Mouse (Mus musculus): ENCODE results near the gene Anln.
"Not testable (repeated sequence)": the region's sequence is repeated elsewhere in the genome, so short reads cannot be mapped to it uniquely, and the experiment has no call there.

The Anln gene

DNA sequence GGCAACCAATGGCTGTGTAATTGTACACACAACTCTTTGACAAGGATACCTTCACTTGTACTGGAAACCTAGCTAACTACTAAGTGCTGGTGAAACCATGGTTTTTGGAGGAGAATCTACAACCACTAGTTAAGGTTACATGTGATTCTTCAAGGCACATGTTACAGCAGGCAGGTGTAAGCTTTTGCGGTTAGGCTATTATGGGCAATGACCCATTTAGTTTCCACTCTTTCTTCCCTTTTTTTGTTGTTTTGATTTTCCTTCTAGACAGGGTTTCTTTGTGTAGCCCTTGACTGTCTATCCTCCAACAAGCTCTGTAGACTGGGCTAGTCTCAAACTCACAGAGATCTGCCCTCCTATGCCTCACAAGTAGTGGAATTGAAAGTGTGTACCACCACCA lies 64.4 kb downstream of the Anln start:
- in situ Hi-C loops (cut with MboI; ENCODE audit: low sequenced_read_pairs): no loop called here

DNA sequence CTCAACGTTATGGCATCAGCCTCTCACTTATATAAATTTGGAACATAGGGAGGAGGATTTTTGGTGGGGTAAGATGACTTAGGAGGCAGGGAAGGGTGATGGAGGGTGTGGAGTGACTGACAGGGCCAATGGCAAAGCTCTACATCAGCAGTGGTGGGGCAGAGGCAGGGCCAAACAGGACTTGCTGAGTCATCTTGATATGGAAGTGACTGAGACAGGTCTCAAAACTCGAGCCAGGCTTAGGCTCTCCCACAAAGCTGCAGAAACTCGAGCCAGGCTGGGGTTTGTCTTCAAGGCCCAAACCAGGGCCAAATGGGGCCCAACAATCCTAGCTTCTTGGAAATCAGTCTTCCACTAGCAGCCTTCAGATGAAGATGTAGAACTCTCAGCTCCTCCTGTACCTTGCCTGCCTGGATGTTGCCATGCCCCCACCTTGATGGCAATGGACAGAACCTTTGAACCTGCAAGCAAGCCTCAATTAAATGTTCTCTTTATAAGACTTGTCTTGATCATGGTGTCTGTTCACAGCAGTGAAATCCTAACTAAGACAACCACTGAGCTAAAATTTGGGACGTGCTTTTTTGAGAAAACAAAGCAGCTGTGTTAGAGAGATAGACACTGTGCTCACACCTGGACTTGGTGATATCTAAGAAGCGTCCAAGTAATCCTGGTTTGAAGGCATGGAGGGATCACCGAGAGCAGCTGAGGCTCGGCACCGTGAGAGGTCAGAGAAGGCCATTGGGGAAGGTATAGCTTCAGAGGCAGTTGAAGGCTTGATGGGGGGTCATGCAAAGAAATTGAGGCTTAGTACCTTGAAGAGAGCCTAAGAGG lies 66.4 kb downstream of the Anln start:
- in situ Hi-C loops (cut with MboI; ENCODE audit: low sequenced_read_pairs): no loop called here

DNA sequence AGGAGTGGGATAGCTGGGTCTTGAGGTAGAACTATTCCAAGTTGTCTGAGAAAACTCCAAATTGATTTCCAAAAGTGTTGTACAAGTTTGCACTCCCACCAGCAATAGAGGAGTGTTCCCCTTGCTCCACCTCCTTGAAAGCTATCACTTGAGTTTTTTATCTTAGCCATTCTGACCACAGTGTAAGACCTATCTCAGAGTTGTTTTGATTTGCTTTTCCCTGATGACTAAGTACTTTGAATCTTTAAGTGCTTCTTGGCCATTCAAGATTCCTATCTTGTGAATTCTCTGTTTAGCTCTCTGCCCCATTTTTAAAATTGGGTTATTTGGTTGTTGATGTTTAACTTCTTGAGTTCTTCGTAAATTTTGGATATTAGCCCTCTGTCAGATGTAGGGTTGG lies 69.9 kb downstream of the Anln start:
- in situ Hi-C loops (cut with MboI; ENCODE audit: low sequenced_read_pairs): no loop called here

DNA sequence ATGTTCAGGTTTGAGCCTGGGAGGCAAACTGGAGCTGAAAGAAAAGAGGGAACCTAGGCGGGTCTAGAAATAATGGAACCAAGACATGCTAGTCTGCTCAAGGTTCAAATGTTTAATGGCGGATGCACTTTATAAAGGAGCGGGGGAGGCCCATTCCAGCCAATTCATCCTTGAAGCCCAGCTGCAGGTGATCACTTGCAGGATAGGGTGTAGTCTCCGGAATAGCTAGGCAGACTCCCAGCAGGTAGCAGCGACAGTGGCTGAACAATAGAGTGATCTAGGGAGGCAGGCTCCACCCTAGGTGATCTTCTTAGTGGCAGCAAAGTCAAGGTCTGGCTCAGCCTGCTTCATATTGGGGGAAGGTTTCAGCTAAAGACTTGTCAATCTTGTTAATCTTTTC lies 72.9 kb downstream of the Anln start:
- in situ Hi-C loops (cut with MboI; ENCODE audit: low sequenced_read_pairs): not testable (repeated sequence)

DNA sequence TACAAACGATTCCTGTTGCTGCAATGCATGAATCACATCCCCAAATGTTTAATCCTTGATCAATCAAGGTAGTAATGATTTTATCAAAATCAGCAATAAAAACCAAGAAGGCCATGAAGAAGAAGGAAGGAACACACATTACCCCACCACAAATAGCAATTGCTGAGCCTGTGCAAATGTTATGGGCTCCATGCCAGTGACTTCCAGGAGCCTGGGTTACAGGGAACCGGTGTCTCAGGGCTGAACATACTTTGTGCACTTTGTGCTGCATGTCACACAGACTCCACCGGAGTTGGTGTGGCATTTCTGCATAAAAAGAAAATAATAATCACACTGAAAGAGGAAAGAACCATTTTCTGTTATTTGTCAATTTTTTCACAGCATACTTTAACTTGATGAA lies 74.9 kb downstream of the Anln start:
- in situ Hi-C loops (cut with MboI; ENCODE audit: low sequenced_read_pairs): no loop called here

DNA sequence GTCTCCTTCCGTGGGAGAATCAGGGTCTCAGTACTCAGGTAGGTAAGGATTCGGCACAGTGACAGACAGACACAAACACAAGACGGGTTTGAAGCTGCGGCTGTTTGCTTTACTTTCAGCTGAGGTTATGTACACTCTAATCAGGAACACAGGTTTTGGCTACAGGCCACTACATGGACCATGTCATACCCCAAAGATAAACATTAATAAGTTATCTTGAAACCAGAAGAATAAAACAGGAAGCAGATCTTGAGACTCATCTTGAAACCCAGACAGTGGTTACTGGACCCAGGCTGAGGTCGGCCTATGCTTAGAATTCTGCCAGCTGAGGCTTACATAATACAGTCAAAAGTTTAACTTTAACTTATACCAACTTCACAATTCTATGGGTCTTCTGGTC lies 75.8 kb downstream of the Anln start:
- in situ Hi-C loops (cut with MboI; ENCODE audit: low sequenced_read_pairs): no loop called here

DNA sequence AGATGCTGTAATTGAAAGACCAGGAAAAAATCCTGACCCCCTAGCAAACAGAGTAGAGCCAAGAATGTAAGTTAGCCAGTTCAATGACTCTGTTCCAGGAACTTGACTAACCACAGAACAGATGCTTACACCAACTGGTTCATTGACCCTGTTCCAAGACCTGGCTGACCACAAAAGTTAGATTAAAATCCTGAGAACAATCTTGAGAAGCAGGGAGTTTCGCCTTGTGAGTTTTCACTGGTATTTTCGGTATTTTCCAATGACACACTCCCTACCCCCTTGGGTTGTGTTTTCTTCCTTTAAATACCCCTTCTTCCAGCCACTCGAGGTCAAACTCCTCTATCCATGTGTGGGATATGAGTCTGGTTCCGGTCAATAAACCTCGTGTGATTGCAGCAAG lies 79.3 kb downstream of the Anln start:
- in situ Hi-C loops (cut with MboI; ENCODE audit: low sequenced_read_pairs): no loop called here

DNA sequence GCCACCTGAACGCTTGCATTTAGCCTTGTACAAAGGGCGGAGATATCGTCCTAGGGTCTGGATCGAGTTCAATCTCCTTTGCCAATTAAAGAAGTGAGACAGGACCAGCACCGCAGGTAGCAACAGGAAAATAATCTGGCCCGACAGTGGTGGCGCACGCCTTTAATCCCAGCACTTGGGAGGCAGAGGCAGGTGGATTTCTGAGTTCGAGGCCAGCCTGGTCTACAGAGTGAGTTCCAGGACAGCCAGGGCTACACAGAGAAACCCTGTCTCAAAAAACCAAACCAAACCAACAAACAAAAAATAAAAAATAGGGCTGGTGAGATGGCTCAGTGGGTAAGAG lies 81.1 kb downstream of the Anln start:
- in situ Hi-C loops (cut with MboI; ENCODE audit: low sequenced_read_pairs): not testable (repeated sequence)

DNA sequence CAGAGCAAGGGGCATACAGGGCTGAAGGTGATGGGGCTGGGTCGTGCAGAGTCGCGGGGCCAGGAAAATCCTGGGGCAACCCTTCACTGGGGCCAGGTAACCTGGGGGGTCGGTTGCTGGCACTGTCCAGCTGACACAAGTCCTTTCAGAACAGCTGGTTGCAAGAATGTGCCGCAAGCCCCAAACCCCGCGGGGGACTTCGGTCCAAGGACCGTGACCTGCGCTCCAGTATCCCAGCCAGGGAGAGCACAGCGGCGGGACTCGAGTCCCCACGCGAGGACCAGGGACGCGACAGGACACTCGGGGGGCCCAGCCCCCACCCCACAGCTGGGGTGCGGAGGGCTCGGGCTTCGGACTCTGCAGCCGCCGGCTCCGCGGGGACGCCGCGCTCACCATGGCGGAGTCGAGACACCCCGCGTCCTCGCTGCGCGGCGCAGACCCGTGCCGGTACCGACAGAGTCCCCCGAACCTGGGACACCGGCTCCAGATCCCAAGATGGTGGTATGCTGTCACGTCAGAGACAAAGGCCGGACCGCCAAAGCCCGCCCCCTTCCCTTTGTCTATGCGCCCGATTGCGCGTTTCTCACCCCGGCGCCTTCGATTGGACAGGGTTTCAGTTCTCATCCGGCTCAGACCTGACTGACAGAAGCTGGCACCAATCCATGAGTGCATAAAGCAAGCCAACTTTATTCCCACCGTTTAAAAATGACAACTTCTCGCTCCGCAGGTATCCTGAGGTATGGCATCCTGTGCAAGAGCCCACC lies 81.7 kb downstream of the Anln start, which contains the start of gene Zfp810:
Gene Zfp810, minus strand, starts transcription at position 493 of the 764 bp plus-strand sequence.
- in situ Hi-C loops (cut with MboI; ENCODE audit: low sequenced_read_pairs): no loop called here

DNA sequence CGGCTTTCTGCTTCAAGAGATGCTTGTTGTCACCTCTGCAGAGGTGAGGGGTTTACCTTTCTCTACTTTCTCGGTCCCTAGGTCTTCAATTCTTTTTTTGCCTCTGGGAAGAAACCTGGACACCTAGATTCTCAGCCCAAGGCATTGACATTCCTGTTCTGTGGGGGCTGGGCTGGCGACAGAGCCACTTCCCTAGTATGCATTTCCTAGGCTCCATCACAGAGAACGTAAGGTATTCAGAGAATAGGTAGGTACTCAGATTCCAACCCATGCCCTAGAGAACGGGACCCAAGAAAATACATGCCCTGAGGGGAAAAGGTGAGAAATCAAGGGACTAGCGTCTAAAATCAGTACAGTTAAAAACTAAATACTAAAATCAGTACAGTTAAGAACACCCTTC lies 82.3 kb downstream of the Anln start:
- in situ Hi-C loops (cut with MboI; ENCODE audit: low sequenced_read_pairs): no loop called here

DNA sequence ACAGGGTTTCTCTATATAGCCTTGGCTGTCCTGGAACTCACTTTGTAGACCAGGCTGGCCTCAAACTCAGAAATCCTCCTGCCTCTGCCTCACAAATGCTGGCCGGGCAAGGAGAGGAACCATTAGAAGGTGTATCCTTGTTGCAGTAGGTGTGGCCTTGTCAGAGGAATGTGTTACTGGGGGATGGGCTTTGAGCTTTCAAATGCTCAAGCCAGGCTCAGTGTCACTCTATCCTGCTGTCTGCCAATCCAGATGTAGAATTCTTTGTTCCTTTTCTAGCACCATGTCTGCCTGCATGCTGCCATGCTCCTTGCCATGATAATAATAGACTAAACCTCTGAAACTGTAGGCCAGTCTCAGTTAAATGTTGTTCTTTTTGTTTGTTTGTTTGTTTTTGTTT lies 86.8 kb downstream of the Anln start:
- in situ Hi-C loops (cut with MboI; ENCODE audit: low sequenced_read_pairs): no loop called here
